Mouse (Mus musculus): ENCODE data around the gene 9130213A22Rik. TPM values are rescaled to one million over a fixed set of nuclear protein-coding genes. Genes with fewer than 3 reads are reported as not detected.

9130213A22Rik gene
- polyA plus RNA-seq, 1 experiment, result 0.25 TPM

Other genes starting within 250 kb of the 9130213A22Rik start
- gene Rnf222, start 234.0 kb downstream of the 9130213A22Rik start, polyA plus RNA-seq (2012; rRNA removed), result not detected in 2 replicates
- gene Rpl26, start 221.0 kb downstream of the 9130213A22Rik start, polyA plus RNA-seq (2012; rRNA removed), result 1,642 and 1,727 TPM in 2 replicates
- not detected in 2 replicates for gene Odf4, start 195.5 kb downstream of the 9130213A22Rik start, polyA plus RNA-seq (2012; rRNA removed)
- gene Arhgef15, start 165.1 kb downstream of the 9130213A22Rik start, polyA plus RNA-seq (2012; rRNA removed), result 6.0 and 8.9 TPM in 2 replicates
- 26.2 and 29.9 TPM in 2 replicates for gene Slc25a35, start 154.5 kb downstream of the 9130213A22Rik start, polyA plus RNA-seq (2012; rRNA removed)
- 73.5 and 88.5 TPM in 2 replicates for gene Rangrf, start 147.4 kb downstream of the 9130213A22Rik start, polyA plus RNA-seq (2012; rRNA removed)
- gene Pfas, start 114.1 kb downstream of the 9130213A22Rik start, polyA plus RNA-seq (2012; rRNA removed), result 10.1 and 16.2 TPM in 2 replicates
- gene Ctc1, start 106.7 kb downstream of the 9130213A22Rik start, polyA plus RNA-seq (2012; rRNA removed), result 27.5 and 32.0 TPM in 2 replicates
- 47.0 and 50.8 TPM in 2 replicates for gene Aurkb, start 76.9 kb downstream of the 9130213A22Rik start, polyA plus RNA-seq (2012; rRNA removed)
- gene Borcs6, start 62.9 kb downstream of the 9130213A22Rik start, polyA plus RNA-seq (2012; rRNA removed), result 15.1 and 16.0 TPM in 2 replicates
- gene Tmem107, start 51.8 kb downstream of the 9130213A22Rik start, polyA plus RNA-seq (2012; rRNA removed), result 25.6 and 33.7 TPM in 2 replicates
- gene Vamp2, start 34.1 kb downstream of the 9130213A22Rik start, polyA plus RNA-seq (2012; rRNA removed), result 44.0 and 67.8 TPM in 2 replicates
- gene Per1, start 27.4 kb downstream of the 9130213A22Rik start, polyA plus RNA-seq (2012; rRNA removed), result 6.1 and 13.9 TPM in 2 replicates
- 0.07 and 0.15 TPM in 2 replicates for gene Hes7, start 2.2 kb downstream of the 9130213A22Rik start, polyA plus RNA-seq (2012; rRNA removed)
- gene Aloxe3, start 3.3 kb upstream of the 9130213A22Rik start, polyA plus RNA-seq (2012; rRNA removed), result 0.36 and 0.62 TPM in 2 replicates
- 0.06 TPM in 1 of 2 replicates, not detected in the other for gene Alox12b, start 34.4 kb upstream of the 9130213A22Rik start, polyA plus RNA-seq (2012; rRNA removed)
- gene Alox8, start 75.3 kb upstream of the 9130213A22Rik start, polyA plus RNA-seq (2012; rRNA removed), result 0.04 TPM in 1 of 2 replicates, not detected in the other
- not detected in 2 replicates for gene Gucy2e, start 114.4 kb upstream of the 9130213A22Rik start, polyA plus RNA-seq (2012; rRNA removed)
- gene Cntrob, start 201.2 kb upstream of the 9130213A22Rik start, polyA plus RNA-seq (2012; rRNA removed), result 8.4 and 8.5 TPM in 2 replicates
- gene Trappc1, start 201.4 kb upstream of the 9130213A22Rik start, polyA plus RNA-seq (2012; rRNA removed), result 60.7 and 65.6 TPM in 2 replicates
- 0.46 and 0.55 TPM in 2 replicates for gene Kcnab3, start 203.7 kb upstream of the 9130213A22Rik start, polyA plus RNA-seq (2012; rRNA removed)
- gene Rnf227, start 217.9 kb upstream of the 9130213A22Rik start, polyA plus RNA-seq (2012; rRNA removed), result 0.51 and 0.79 TPM in 2 replicates
- 63.4 and 118 TPM in 2 replicates for gene Chd3, start 246.8 kb upstream of the 9130213A22Rik start, polyA plus RNA-seq (2012; rRNA removed)

Data from large intestine, adult 2 months (tissue).